Mouse (Mus musculus): ENCODE data around the gene Pabpc4l. TPM values are rescaled to one million over a fixed set of nuclear protein-coding genes. Genes with fewer than 3 reads are reported as not detected.
"Not testable (repeated sequence)": the region's sequence is repeated elsewhere in the genome, so short reads cannot be mapped to it uniquely, and the experiment has no call there.

Gene Pabpc4l
- total RNA-seq (2021) = under 1 TPM; 0.40 to 0.46 TPM

DNA sequence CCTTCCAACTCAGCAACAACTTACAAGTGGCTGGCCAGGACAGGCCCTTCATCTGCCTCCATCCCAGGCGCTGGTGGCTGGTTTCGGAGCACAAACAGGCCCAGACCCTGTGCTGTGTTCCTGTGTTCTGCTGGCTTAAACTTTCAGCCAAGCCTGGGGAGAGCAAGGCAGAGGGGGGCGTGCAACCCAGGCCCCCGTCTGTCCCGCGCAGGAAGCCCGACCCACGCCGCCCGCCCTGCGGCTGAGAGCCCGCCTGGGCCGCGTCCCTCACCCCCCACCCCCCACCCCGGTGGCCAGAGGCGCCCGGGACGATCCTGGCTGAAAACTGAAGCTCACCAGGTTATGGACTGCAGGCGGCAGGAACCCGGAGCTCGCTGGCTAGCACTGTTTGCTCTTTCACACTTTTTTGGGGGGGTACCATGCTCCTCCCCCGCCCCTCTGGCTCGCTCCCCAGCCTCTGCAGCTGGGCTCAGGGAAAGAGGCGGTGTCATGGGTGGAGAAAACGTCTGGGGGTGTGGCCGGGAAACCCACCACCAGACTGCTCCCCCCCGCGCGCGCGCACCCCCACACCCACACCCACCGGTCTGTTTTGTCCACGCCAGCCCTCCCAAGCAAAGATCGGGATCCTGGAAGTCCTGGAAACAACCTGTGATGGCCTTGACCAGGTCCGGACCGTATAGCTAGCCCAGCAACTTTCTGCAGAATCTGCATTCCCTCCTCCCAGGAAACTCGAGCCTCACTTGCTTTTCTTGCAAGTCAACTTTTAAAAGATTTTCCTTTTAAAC, at the start of gene Pabpc4l:
Gene Pabpc4l (minus strand): TSS at position 739 of the 785 bp plus-strand sequence.
- DNase-seq = peak in 1 of 2 experiments; percentile 9

- no peak for DNase-seq
Measured at GRCm38 (mm10) chr3:46490989-46491259, 42.9 kb upstream of the Pabpc4l start.

GRCm38 (mm10) chr3:46490132-46490988, 42.3 kb upstream of the Pabpc4l start:
- DNase-seq = no peak

DNA sequence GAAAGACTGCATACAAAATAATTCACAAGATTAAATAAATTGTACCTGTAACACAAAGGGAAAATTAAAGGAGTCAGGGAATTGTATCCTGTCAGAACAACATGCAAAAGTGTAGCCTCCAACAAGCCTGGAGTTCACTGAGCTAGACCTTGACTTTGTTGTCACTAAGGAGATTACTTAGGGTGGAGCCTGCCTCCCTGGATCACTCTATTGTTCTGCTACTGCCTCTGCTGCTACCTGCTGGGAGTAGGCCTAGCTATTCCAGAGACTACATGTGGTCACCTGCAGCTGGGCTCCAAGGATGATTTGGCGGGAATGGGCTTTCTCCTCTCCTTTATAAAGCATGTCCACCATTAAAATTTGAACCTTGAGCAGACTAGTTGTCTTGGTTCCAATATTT, 38.1 kb upstream of the Pabpc4l start:
- DNase-seq = not testable (repeated sequence)

GRCm38 (mm10) chr3:46448266-46448532, 180 bp upstream of the Pabpc4l start:
- DNase-seq = no peak

DNA sequence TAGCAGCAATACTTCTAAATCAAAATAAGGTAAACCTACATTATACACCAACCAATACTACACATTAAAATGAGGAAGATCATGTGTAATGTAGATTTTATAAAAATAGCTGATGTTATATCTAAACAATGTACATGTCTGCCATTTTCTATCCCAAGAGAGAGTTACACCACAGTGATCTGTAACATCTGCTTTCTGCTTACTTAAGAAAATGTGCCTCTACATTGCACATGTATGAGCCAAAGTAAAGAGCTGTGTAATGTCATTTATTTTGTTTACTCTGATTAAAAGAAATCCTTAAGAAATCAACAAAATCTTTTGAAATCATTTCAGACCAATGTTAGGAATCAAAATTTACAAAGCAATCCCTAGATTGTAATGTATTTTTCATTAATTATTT, 16.6 kb downstream of the Pabpc4l start:
- DNase-seq = no peak
